Mouse (Mus musculus) bone marrow macrophage, adult 2 months (primary cell): ENCODE results near the gene Trpt1.

Experiments used
- CTCF ChIP-seq: IDR thresholded peaks from 2 replicates; pipeline ENCODE4 v1.5.1; 2012; ENCODE audit warnings: low read depth, mild to moderate bottlenecking, low read length, moderate library complexity
- POLR2A ChIP-seq: IDR thresholded peaks from 2 replicates; pipeline ENCODE4 v1.6.1; 2012; ENCODE audit warnings: mild to moderate bottlenecking, low read depth, low read length, borderline replicate concordance

- TF ChIP-seq POLR2A (no peak), CTCF (no peak)
Measured at GRCm38 (mm10) chr19:6977759-6978638, 17.9 kb upstream of the Trpt1 start.
